Mouse (Mus musculus): ENCODE measurements around the gene Inpp5e.
"Not testable (repeated sequence)": the region's sequence is repeated elsewhere in the genome, so short reads cannot be mapped to it uniquely, and the experiment has no call there.

Gene Inpp5e

GRCm38 (mm10) chr2:26418120-26418519 lies 9.1 kb upstream of the Inpp5e start:
- no peak for DNase-seq (ENCODE audit: low read depth)

- no peak for DNase-seq (ENCODE audit: low read depth)
These were observed 8.1 kb upstream of the Inpp5e start for GRCm38 (mm10) chr2:26417066-26417465.

- no peak for DNase-seq (ENCODE audit: low read depth)
These were observed 2.0 kb upstream of the Inpp5e start for GRCm38 (mm10) chr2:26410931-26411411.

- DNase-seq (ENCODE audit: low read depth) = no peak
These were observed 1.1 kb upstream of the Inpp5e start for GRCm38 (mm10) chr2:26410091-26410490.

- DNase-seq (ENCODE audit: low read depth) = no peak
These were observed 359 bp upstream of the Inpp5e start for GRCm38 (mm10) chr2:26409362-26409761.

GRCm38 (mm10) chr2:26403306-26403705 lies 5.7 kb downstream of the Inpp5e start:
- no peak for DNase-seq (ENCODE audit: low read depth)

GRCm38 (mm10) chr2:26402265-26402664 lies 6.7 kb downstream of the Inpp5e start:
- DNase-seq (ENCODE audit: low read depth) = no peak

GRCm38 (mm10) chr2:26401023-26401422 lies 8.0 kb downstream of the Inpp5e start:
- no peak for DNase-seq (ENCODE audit: low read depth)

GRCm38 (mm10) chr2:26400296-26400695 lies 8.7 kb downstream of the Inpp5e start:
- no peak for DNase-seq (ENCODE audit: low read depth)

GRCm38 (mm10) chr2:26399647-26400046 lies 9.4 kb downstream of the Inpp5e start:
- DNase-seq (ENCODE audit: low read depth) = no peak

- DNase-seq (ENCODE audit: low read depth) = no peak
These were observed 10.0 kb downstream of the Inpp5e start for GRCm38 (mm10) chr2:26398978-26399377.

GRCm38 (mm10) chr2:26391617-26392016 lies 17.4 kb downstream of the Inpp5e start:
- DNase-seq (ENCODE audit: low read depth) = no peak

- no peak for DNase-seq (ENCODE audit: low read depth)
These were observed 18.0 kb downstream of the Inpp5e start for GRCm38 (mm10) chr2:26390954-26391353.

GRCm38 (mm10) chr2:26389154-26389690 lies 19.8 kb downstream of the Inpp5e start, which contains the start of the genes Entr1 and Pmpca:
TSS of gene Entr1 (minus strand) at chr2:26389316.
TSS of gene Pmpca (plus strand) at chr2:26389339.
- peak; percentile 68 for DNase-seq (ENCODE audit: low read depth)

- DNase-seq (ENCODE audit: low read depth) = no peak
These were observed 20.3 kb downstream of the Inpp5e start for GRCm38 (mm10) chr2:26388682-26389153.

- DNase-seq (ENCODE audit: low read depth) = no peak
These were observed 21.3 kb downstream of the Inpp5e start for GRCm38 (mm10) chr2:26387713-26388112.

GRCm38 (mm10) chr2:26380871-26381270 lies 28.1 kb downstream of the Inpp5e start:
- DNase-seq (ENCODE audit: low read depth) = not testable (repeated sequence)

- peak; percentile 79 for DNase-seq (ENCODE audit: low read depth)
These were observed 28.8 kb downstream of the Inpp5e start, which contains the start of gene Snapc4 for GRCm38 (mm10) chr2:26380131-26380771. TSS of gene Snapc4 (minus strand) at chr2:26380653.

- no peak for DNase-seq (ENCODE audit: low read depth)
These were observed 36.6 kb downstream of the Inpp5e start for GRCm38 (mm10) chr2:26372396-26372795.

GRCm38 (mm10) chr2:26368572-26368971 lies 40.4 kb downstream of the Inpp5e start:
- DNase-seq (ENCODE audit: low read depth) = no peak

- no peak for DNase-seq (ENCODE audit: low read depth)
These were observed 41.1 kb downstream of the Inpp5e start for GRCm38 (mm10) chr2:26367911-26368310.

GRCm38 (mm10) chr2:26364738-26365465 lies 44.1 kb downstream of the Inpp5e start:
- no peak for DNase-seq (ENCODE audit: low read depth)

GRCm38 (mm10) chr2:26363481-26363880 lies 45.5 kb downstream of the Inpp5e start:
- no peak for DNase-seq (ENCODE audit: low read depth)

Measured in c-Kit-positive CD71-positive TER-119-negative erythroid progenitor cells, embryonic 14.5 days (primary cell).